Mouse (Mus musculus): ENCODE measurements at regions not wholly inside any gene's neighbourhood (a gene's known extent, or its start where the extent isn't known, plus 50 kb on each side); places are given as distances from the start of the nearest gene placed in this dataset.

DNA sequence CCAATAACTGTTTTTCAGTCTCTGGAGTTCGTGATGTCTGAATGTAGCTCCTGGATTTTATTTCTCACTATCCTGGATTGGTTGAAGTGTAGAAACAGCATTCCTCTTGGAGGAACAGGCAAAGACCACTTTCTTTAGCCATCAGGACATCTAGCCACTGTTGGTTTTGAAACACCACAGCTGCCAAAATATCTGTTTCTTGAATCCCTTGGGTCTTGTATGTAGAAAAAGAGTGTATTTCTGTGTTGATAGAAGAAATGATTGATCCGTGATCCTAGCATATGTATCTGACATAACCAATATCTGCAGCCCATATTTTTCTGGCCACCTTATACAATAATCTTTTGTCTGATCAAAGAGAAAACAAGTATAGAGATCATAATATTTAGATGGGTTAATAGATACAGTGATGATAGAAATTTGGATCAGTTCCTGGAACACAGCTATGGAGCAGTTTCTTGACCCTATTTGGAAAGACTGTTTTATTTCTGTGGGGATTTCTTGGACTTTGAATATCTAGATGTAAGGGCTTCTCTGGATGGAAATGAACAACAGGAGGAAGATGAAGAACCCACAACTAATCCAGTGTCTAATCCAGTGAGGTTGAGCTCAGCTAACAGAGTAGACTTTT is 1988.9 kb downstream of the Hace1 start:
- no peak for TF ChIP-seq ZC3H11A (IDR thresholded peaks at IDR 0.05; ENCODE audit: borderline replicate concordance, low read depth, low read length)
- no peak for TF ChIP-seq ZNF384 (IDR thresholded peaks at IDR 0.05; ENCODE audit: low read depth, low read length)
- TF ChIP-seq CHD2 (IDR thresholded peaks at IDR 0.05; ENCODE audit: low read depth, low read length), result no peak
- no peak for TF ChIP-seq HCFC1 (IDR thresholded peaks at IDR 0.05; ENCODE audit: borderline replicate concordance, insufficient read depth, low read length)
- TF ChIP-seq MAFK (IDR thresholded peaks at IDR 0.05; ENCODE audit: insufficient read depth, low read depth, low read length), result no peak
